Mouse (Mus musculus): ENCODE measurements around the gene Asb16. TPM values are rescaled to one million over a fixed set of nuclear protein-coding genes. Genes with fewer than 3 reads are reported as not detected.

Asb16 gene
- polyA plus RNA-seq, 1 experiment from 2014 or later = 0.12 TPM

DNA sequence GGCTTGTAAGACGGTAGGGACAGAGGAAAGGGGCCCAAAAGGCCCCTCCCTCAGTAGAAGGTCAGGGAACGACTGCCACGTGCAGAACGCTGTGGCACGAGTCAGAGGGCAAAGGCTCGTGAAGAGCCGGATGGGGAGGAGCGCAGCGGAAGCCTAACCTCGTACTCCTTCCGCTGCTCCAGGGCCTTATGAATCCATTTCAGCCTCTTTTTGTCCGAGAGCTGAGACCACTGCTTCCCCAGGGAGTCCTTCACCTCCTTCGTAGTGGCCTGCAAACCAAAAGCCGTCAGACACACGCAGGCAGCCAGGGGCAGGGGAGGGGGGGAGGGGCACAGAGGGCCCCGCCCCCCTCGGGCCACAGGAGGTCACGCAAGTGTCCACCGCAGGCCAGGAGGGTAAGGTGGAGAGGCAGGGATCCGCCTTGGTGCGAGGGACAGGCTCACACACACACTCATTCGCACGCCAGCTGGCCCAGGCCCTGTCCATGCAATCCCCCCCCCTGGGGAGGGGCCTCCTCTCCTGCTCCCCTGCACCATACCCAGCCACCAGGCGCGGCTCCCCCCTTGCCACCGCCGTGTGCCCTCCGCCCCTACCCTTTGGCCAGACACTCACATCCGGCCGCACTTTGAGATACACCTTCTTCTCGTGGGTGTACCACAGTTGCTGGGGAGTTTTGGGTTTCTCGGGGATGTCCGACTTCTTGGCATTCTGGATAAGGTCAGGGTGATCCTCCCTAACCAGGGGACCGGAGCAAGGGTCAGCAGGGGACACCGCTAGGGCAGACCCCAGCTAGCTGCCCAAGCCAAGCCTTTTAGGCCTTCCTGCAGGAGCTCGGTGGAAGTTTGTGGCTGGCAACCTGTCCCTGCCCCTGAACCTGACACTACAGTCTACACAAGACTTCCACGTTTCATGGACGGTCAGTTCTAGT, 42.5 kb downstream of the Asb16 start:
- Histone ChIP-seq H3K27me3 (ENCODE audit: control insufficient read depth, insufficient read depth, low read length) (no peaks in the 10 kb centered on the region), H3K9ac (ENCODE audit: low read length) (no peak overlapping the region), H3K4me1 (ENCODE audit: control insufficient read depth, insufficient read depth, low read length) (peaks cover 32% of the 10 kb centered on the region), H3K9me3 (replicated peaks; ENCODE audit: control insufficient read depth, low read length) (no peaks in the 10 kb centered on the region), H3K36me3 (ENCODE audit: control insufficient read depth, insufficient read depth, low read length) (peaks cover 33% of the 10 kb centered on the region), H3K4me3 (replicated peaks; ENCODE audit: low read length) (no peak overlapping the region), H3K27ac (ENCODE audit: low read length) (no peak overlapping the region), H3K4me2 (ENCODE audit: low read depth, low read length) (no peak overlapping the region)
- 49% methylated on average over 38 of the region's 38 CpGs for WGBS
- no peak for ATAC-seq (ENCODE audit: insufficient read depth, low FRiP score)

DNA sequence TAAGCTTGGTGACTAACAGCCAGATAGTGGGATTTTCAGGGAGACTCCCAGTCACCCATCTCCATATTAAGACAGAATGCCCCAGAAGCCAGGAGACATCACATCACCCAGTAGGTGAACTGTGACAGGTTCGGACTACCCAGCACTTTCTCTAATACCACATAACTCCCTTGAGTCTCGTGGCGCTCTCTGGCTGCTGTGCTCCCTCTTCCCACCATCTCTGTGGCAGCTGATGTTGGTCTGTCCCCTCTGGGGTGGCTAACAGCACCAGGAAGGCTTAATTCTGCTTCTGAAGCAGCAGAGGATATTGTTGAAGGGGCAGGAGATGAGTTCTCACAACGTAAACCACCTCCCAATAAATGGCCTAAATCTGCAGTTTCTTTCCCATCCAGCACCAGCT, 43.4 kb downstream of the Asb16 start:
- Histone ChIP-seq H3K4me1 (ENCODE audit: control insufficient read depth, insufficient read depth, low read length) (peaks cover 36% of the 10 kb centered on the region), H3K9me3 (replicated peaks; ENCODE audit: control insufficient read depth, low read length) (no peaks in the 10 kb centered on the region), H3K4me3 (replicated peaks; ENCODE audit: low read length) (no peak overlapping the region), H3K27me3 (ENCODE audit: control insufficient read depth, insufficient read depth, low read length) (no peaks in the 10 kb centered on the region), H3K27ac (ENCODE audit: low read length) (no peak overlapping the region), H3K4me2 (ENCODE audit: low read depth, low read length) (no peak overlapping the region), H3K36me3 (ENCODE audit: control insufficient read depth, insufficient read depth, low read length) (peaks cover 30% of the 10 kb centered on the region), H3K9ac (ENCODE audit: low read length) (no peak overlapping the region)
- ATAC-seq (ENCODE audit: insufficient read depth, low FRiP score) = no peak
- WGBS = 88% methylated on average over 4 of the region's 4 CpGs

DNA sequence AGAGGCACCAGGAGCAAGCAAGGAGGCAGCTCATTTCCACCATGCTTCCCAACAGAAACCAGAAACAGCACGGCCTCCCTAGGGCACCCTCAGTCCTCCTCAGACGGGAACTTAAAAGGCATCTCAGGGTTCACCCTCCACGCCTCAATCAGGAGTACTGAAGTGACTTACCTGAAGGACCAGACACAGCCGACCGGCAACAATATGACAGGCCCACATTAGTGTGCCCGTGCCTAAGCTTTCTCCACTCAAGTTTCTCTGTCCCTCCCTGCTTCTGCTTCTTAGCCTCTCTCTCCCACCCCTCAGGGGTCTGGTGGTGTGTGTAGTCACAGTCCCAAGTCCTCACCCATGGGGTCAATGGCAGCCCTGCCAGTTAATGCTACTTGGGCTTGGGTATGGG, 44.0 kb downstream of the Asb16 start:
- no peak for ATAC-seq (ENCODE audit: insufficient read depth, low FRiP score)
- peaks cover 23% of the 10 kb centered on the region for H3K36me3 ChIP-seq (ENCODE audit: control insufficient read depth, insufficient read depth, low read length)

DNA sequence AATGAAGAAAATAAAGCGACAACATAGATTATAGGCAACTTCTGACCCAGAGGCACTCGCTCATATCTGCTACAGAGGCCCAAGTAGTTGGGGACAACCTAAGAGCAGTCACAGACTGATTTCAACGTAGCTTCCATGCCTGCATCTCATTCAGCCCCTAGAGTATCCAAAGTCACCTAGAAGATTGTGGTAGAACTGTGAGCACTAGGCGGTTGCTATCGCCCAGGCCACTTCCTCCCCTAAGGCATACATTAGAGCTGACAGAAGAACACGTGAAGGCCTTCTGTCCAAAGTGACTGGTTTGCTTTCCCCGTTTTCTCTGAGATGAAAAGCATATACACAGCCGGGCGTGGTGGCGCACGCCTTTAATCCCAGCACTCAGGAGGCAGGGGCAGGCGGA, 45.8 kb downstream of the Asb16 start:
- Histone ChIP-seq H3K27ac (ENCODE audit: low read length) (no peak overlapping the region), H3K4me3 (replicated peaks; ENCODE audit: low read length) (no peak overlapping the region), H3K27me3 (ENCODE audit: control insufficient read depth, insufficient read depth, low read length) (no peaks in the 10 kb centered on the region), H3K9me3 (replicated peaks; ENCODE audit: control insufficient read depth, low read length) (no peaks in the 10 kb centered on the region), H3K4me2 (ENCODE audit: low read depth, low read length) (no peak overlapping the region), H3K9ac (ENCODE audit: low read length) (no peak overlapping the region), H3K4me1 (ENCODE audit: control insufficient read depth, insufficient read depth, low read length) (peaks cover 28% of the 10 kb centered on the region), H3K36me3 (ENCODE audit: control insufficient read depth, insufficient read depth, low read length) (peaks cover 15% of the 10 kb centered on the region)
- no peak for ATAC-seq (ENCODE audit: insufficient read depth, low FRiP score)
- 75% methylated on average over 12 of the region's 12 CpGs for WGBS

More for the DNA sequence above, 44.0 kb downstream of the Asb16 start:
- whole genome bisulfite sequencing = 85% methylated on average over 6 of the region's 6 CpGs
- no peak overlapping the region for H3K4me3 ChIP-seq (replicated peaks; ENCODE audit: low read length)
- H3K4me2 ChIP-seq (ENCODE audit: low read depth, low read length) = no peak overlapping the region
- no peak overlapping the region; the same call in 1 of the 2 replicates for H3K9ac ChIP-seq (ENCODE audit: low read length)
- H3K27ac ChIP-seq (ENCODE audit: low read length) = no peak overlapping the region
- no peaks in the 10 kb centered on the region for H3K9me3 ChIP-seq (replicated peaks; ENCODE audit: control insufficient read depth, low read length)
- H3K4me1 ChIP-seq (ENCODE audit: control insufficient read depth, insufficient read depth, low read length) = peaks cover 36% of the 10 kb centered on the region
- H3K27me3 ChIP-seq (ENCODE audit: control insufficient read depth, insufficient read depth, low read length) = no peaks in the 10 kb centered on the region

DNA sequence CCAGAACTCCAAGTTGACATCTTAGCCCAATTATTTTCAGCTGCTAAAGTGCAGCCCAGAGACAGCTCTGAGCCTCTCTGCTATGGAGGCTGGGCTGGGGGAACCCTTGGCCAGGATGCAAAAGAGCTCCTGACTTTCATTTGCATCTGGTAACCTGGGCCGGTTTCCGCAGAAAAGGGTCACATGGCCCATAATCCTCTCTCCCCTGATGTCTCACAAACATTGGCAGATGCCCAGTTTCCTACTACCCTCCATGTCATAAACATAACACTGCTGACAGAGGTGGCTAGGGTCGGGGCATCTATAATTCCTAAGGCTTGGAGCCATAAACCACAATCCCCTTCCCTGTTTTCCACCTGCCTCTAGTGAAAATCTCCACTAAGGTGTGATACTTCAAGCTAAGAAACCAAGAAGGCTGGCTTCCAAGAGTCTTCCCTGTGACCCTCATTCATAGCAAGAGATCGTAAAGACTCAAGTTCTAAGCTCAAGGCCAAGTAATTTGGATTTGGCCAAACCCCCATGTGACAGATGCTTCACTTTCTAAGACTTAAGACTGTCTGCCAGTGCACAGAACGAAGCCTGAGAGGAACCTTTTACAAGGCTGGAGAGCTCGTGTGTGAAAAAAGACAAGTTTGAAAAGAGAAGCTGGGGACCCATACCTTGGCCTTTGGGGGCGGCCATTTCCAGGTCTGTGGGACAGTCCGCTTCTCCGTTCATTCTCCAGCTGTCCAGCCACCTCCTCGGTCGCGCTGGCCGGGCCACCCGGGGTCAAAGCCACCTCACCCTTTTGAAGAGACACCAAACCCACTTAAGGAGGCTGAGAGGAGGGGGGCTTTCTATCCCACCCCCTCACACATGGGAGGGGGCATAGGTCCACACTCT, 47.4 kb downstream of the Asb16 start:
- H3K4me1 ChIP-seq (ENCODE audit: control insufficient read depth, insufficient read depth, low read length) = peaks cover 24% of the 10 kb centered on the region
- 15% methylated on average over 14 of the region's 14 CpGs for WGBS
- peaks cover 15% of the 10 kb centered on the region for H3K36me3 ChIP-seq (ENCODE audit: control insufficient read depth, insufficient read depth, low read length)
- H3K9me3 ChIP-seq (replicated peaks; ENCODE audit: control insufficient read depth, low read length) = no peaks in the 10 kb centered on the region
- peak overlapping the region; percentile 83 for H3K4me2 ChIP-seq (ENCODE audit: low read depth, low read length)
- H3K27me3 ChIP-seq (ENCODE audit: control insufficient read depth, insufficient read depth, low read length) = no peaks in the 10 kb centered on the region
- peak overlapping the region; percentile 77 for H3K27ac ChIP-seq (ENCODE audit: low read length)
- peak overlapping the region; percentile 100 for H3K9ac ChIP-seq (ENCODE audit: low read length)
- no peak for ATAC-seq (ENCODE audit: insufficient read depth, low FRiP score)
- H3K4me3 ChIP-seq (replicated peaks; ENCODE audit: low read length) = peak overlapping the region; percentile 98

DNA sequence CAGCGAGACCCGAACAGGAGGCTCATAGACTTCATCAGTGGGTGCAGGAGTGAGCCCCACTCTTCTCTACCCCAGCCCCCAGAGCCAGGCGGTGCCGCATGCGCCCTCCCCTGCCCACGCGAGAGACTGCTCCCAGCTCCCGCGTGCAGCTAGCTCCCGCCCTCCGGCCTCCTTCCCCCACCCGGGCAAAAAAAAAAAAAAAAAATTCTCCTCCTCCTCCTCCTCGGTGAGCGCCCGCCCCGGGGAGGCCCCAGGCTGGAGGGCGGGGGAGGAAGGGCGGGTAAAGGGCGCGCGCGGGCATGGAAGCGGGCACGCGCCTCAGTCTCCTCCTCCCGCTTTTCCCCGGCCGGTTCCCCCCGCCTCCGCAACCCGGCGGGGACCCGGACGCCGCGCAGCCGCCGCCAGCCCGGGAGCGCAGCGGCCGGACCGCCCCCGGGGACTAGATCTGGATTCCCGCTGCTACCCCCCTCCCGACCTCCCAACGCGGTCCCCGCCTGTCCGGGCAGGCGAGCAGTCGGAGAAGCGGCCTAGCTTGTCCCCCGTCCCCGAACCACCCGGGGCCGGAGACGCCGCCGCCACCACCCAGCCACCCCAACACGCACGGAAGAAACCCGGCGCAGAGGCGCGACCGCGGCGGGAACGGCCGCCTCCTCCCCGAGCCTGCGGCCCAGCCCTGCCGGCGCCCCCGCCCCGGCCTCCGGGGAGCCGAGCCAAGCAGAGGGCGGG, 48.2 kb downstream of the Asb16 start:
- ATAC-seq (ENCODE audit: insufficient read depth, low FRiP score) = peak; percentile 49
- Histone ChIP-seq H3K27me3 (ENCODE audit: control insufficient read depth, insufficient read depth, low read length) (no peaks in the 10 kb centered on the region), H3K4me3 (replicated peaks; ENCODE audit: low read length) (peak overlapping the region; percentile 98), H3K4me2 (ENCODE audit: low read depth, low read length) (peak overlapping the region; percentile 83), H3K27ac (ENCODE audit: low read length) (peak overlapping the region; percentile 99), H3K4me1 (ENCODE audit: control insufficient read depth, insufficient read depth, low read length) (peaks cover 23% of the 10 kb centered on the region), H3K36me3 (ENCODE audit: control insufficient read depth, insufficient read depth, low read length) (peaks cover 15% of the 10 kb centered on the region), H3K9me3 (replicated peaks; ENCODE audit: control insufficient read depth, low read length) (no peaks in the 10 kb centered on the region), H3K9ac (ENCODE audit: low read length) (peak overlapping the region; percentile 100)
- WGBS = under 1% methylated on average over 73 of the region's 80 CpGs

DNA sequence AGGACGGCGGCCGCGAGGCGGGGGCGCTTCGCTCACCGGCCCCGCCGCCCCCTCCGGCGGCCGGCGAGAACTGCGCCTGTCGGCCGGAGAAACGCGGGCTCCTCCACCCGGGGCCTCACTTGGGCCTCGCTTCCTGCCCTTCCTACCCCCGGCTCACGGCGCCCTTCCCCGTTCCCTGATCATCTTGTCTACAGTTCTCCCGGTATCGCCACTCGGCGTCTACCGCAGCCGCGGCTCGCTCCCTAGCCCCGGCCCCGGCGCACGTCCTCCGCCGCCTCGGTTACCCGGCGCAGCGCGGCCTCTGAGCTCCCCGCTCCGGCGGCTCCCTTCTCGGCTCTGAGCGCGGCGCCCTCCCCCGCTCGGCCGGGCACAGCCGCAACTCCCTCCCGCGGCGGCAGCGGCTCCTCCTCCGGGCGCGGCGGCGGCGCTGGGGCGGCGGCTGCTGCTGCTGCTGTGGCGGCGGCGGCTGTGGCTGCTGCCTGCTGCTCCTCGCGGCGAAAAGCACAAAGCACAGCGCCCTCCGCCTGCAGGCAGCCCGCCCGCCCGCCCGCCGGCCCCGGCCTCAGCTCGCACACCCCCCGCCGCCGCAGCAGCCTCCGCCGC, 48.9 kb downstream of the Asb16 start:
- Histone ChIP-seq H3K4me3 (replicated peaks; ENCODE audit: low read length) (peak overlapping the region; percentile 98), H3K4me2 (ENCODE audit: low read depth, low read length) (peak overlapping the region; percentile 78), H3K27ac (ENCODE audit: low read length) (peak overlapping the region; percentile 99), H3K9me3 (replicated peaks; ENCODE audit: control insufficient read depth, low read length) (no peaks in the 10 kb centered on the region), H3K4me1 (ENCODE audit: control insufficient read depth, insufficient read depth, low read length) (peaks cover 23% of the 10 kb centered on the region), H3K9ac (ENCODE audit: low read length) (peak overlapping the region; percentile 100), H3K36me3 (ENCODE audit: control insufficient read depth, insufficient read depth, low read length) (peaks cover 15% of the 10 kb centered on the region), H3K27me3 (ENCODE audit: control insufficient read depth, insufficient read depth, low read length) (no peaks in the 10 kb centered on the region)
- peak; percentile 0 for ATAC-seq (ENCODE audit: insufficient read depth, low FRiP score)
- WGBS = under 1% methylated on average over 66 of the region's 87 CpGs

DNA sequence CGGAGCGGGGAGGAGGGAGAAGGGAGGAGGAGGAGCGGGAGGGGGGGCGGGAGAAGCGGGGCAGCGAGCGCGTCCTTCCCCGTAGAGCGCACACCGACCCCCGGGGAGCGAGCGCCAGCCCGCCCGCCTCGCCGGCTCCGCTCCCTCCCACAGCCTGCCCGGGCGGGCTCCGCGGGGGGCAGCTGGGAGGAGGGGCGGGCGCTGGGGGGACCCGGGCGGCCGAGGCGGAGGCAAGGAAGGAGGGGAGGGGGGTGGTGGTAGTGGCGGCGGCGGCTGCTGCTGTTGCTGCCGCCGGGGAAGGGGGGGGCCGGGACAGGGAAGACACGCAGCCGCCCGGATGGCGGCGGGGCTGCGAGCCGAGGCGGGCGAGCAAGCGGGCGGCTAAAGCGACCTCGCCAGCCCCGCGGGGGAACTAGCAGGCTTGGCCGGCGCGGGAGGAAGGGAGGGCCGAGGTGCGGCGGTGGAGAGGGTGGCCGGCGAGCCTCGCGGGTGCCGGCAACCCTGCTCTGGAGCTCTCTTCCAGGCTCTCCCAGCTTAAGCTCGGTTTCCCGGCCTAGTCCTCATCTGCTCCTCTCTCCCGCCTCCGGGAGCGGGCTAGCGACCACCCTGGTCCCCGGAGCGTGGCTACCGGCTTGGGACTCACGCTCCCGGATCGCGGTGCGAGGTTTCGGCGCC, 49.5 kb downstream of the Asb16 start:
- ATAC-seq (ENCODE audit: insufficient read depth, low FRiP score) = peak; percentile 68
- H3K9ac ChIP-seq (ENCODE audit: low read length) = peak overlapping the region; percentile 100
- peak overlapping the region; percentile 99 for H3K27ac ChIP-seq (ENCODE audit: low read length)
- H3K4me1 ChIP-seq (ENCODE audit: control insufficient read depth, insufficient read depth, low read length) = peaks cover 23% of the 10 kb centered on the region
- no peaks in the 10 kb centered on the region for H3K9me3 ChIP-seq (replicated peaks; ENCODE audit: control insufficient read depth, low read length)
- H3K4me3 ChIP-seq (replicated peaks; ENCODE audit: low read length) = peak overlapping the region; percentile 98
- H3K36me3 ChIP-seq (ENCODE audit: control insufficient read depth, insufficient read depth, low read length) = peaks cover 15% of the 10 kb centered on the region
- no peaks in the 10 kb centered on the region for H3K27me3 ChIP-seq (ENCODE audit: control insufficient read depth, insufficient read depth, low read length)
- WGBS = under 1% methylated on average over 33 of the region's 77 CpGs
- H3K4me2 ChIP-seq (ENCODE audit: low read depth, low read length) = peak overlapping the region; percentile 78
